Mouse (Mus musculus) embryonic facial prominence, embryonic 13.5 days (tissue): Measurements from ENCODE around the gene Far2. TPM values are rescaled to one million over a fixed set of nuclear protein-coding genes. Genes with fewer than 3 reads are reported as not detected.
A peak's percentile ranks its signal among the peaks of the same experiment; 100 is the strongest.

Source experiments
- ATAC-seq: fragments of 200-750 bp; cut with Nextera tagmentation; 2 replicates; pipeline ENCODE4 v1.8.0; 2017; ENCODE audit warnings: low read depth; ENCODE audit not compliant: insufficient number of reproducible peaks, insufficient read depth, low FRiP score, low TSS enrichment
- H3K27ac ChIP-seq: fragments of 300-500 bp; sonication (generic); 2 replicates; pipeline ENCODE4 v1.5.1; 2015; ENCODE audit warnings: moderate library complexity, mild to moderate bottlenecking, inconsistent platforms
- H3K27me3 ChIP-seq: fragments of 300-500 bp; sonication (generic); 2 replicates; pipeline ENCODE4 v1.6.1; 2015; ENCODE audit warnings: mild to moderate bottlenecking, inconsistent platforms
- H3K36me3 ChIP-seq: fragments of 300-500 bp; sonication (generic); 2 replicates; pipeline ENCODE4 v1.6.1; 2015; ENCODE audit warnings: mild to moderate bottlenecking, inconsistent platforms
- H3K4me1 ChIP-seq: fragments of 300-500 bp; sonication (generic); 2 replicates; pipeline ENCODE4 v1.6.1; 2015; ENCODE audit warnings: inconsistent platforms
- H3K4me2 ChIP-seq: fragments of 300-500 bp; sonication (generic); 2 replicates; pipeline ENCODE4 v1.6.1; 2015; ENCODE audit warnings: moderate library complexity, mild to moderate bottlenecking, inconsistent platforms
- H3K4me3 ChIP-seq: fragments of 300-500 bp; sonication (generic); 2 replicates; pipeline ENCODE4 v1.5.1; 2015; ENCODE audit warnings: mild to moderate bottlenecking, inconsistent platforms
- H3K9ac ChIP-seq: fragments of 300-500 bp; sonication (generic); 2 replicates; pipeline ENCODE4 v1.6.1; 2015; ENCODE audit warnings: mild to moderate bottlenecking, inconsistent platforms
- H3K9me3 ChIP-seq: fragments of 300-500 bp; sonication (generic); 2 replicates; pipeline ENCODE4 v1.6.1; 2016; ENCODE audit warnings: inconsistent platforms
- WGBS: fragments of 180-500 bp; shearing (Covaris S2); methylation state at CpG from one replicate; pipeline ENCODE4 v1.1.7; 2015; ENCODE audit warnings: mixed read lengths; 5-methylcytosine and 5-hydroxymethylcytosine counted together
- polyA plus RNA-seq: library from polyadenylated mRNA; unstranded; fragments of >200 nt; fragmentation: Nextera tagmentation; extraction: Ambion mirVana; gene quantifications from 2 replicates; pipeline ENCODE4 v1.2.1, GENCODE M21; 2015

Gene Far2
- 10.4 and 11.1 TPM in 2 replicates for polyA plus RNA-seq

- Histone ChIP-seq H3K36me3 (no peaks in the 10 kb centered on the region), H3K4me3 (peak within 1 kb of the TSS; percentile 51), H3K27ac (no peak within 1 kb of the TSS), H3K9me3 (no peaks in the 10 kb centered on the region), H3K9ac (peak within 1 kb of the TSS; percentile 75), H3K4me2 (peak within 1 kb of the TSS; percentile 91), H3K4me1 (peaks cover 3% of the 10 kb centered on the region; the same call in 1 of the 2 replicates), H3K27me3 (peaks cover 22% of the 10 kb centered on the region)
- ATAC-seq: peak; percentile 15; the same call in 1 of the 2 replicates
- 2% methylated on average over 34 of the region's 34 CpGs for WGBS
These were observed at the start of gene Far2 for GRCm38 (mm10) chr6:148046881-148047649. Gene Far2, plus strand, starts transcription at chr6:148047259.

GRCm38 (mm10) chr6:148000483-148000882 is 46.6 kb upstream of the Far2 start:
- ATAC-seq: peak; percentile 43; the same call in 1 of the 2 replicates
- 79% methylated on average over 2 of the region's 2 CpGs for WGBS

GRCm38 (mm10) chr6:148001071-148001470 is 46.0 kb upstream of the Far2 start:
- no peak overlapping the region for H3K27ac ChIP-seq
- no peak overlapping the region for H3K4me3 ChIP-seq
- H3K27me3 ChIP-seq: no peaks in the 10 kb centered on the region
- no peaks in the 10 kb centered on the region for H3K9me3 ChIP-seq
- WGBS: 49% methylated on average over 3 of the region's 3 CpGs
- H3K4me1 ChIP-seq: no peaks in the 10 kb centered on the region
- no peak overlapping the region for H3K9ac ChIP-seq
- H3K4me2 ChIP-seq: no peak overlapping the region
- no peaks in the 10 kb centered on the region for H3K36me3 ChIP-seq
- ATAC-seq: no peak

More at GRCm38 (mm10) chr6:148000483-148000882, 46.6 kb upstream of the Far2 start:
- Histone ChIP-seq H3K4me1 (no peaks in the 10 kb centered on the region), H3K27ac (no peak overlapping the region), H3K9ac (no peak overlapping the region), H3K36me3 (no peaks in the 10 kb centered on the region), H3K9me3 (no peaks in the 10 kb centered on the region), H3K4me2 (no peak overlapping the region), H3K27me3 (no peaks in the 10 kb centered on the region), H3K4me3 (no peak overlapping the region)

GRCm38 (mm10) chr6:148006118-148006837 is 40.8 kb upstream of the Far2 start:
- no peak overlapping the region for H3K27ac ChIP-seq
- no peaks in the 10 kb centered on the region for H3K9me3 ChIP-seq
- no peak overlapping the region for H3K4me3 ChIP-seq
- no peaks in the 10 kb centered on the region for H3K27me3 ChIP-seq
- H3K36me3 ChIP-seq: no peaks in the 10 kb centered on the region
- ATAC-seq: no peak
- no peaks in the 10 kb centered on the region for H3K4me1 ChIP-seq
- H3K9ac ChIP-seq: no peak overlapping the region
- H3K4me2 ChIP-seq: no peak overlapping the region
- WGBS: 63% methylated on average over 11 of the region's 11 CpGs

GRCm38 (mm10) chr6:148040759-148041158 is 6.3 kb upstream of the Far2 start:
- Histone ChIP-seq H3K4me3 (no peak overlapping the region), H3K27ac (no peak overlapping the region), H3K36me3 (no peaks in the 10 kb centered on the region), H3K9me3 (peaks cover 4% of the 10 kb centered on the region; the same call in 1 of the 2 replicates), H3K4me1 (no peaks in the 10 kb centered on the region), H3K9ac (no peak overlapping the region), H3K27me3 (no peaks in the 10 kb centered on the region), H3K4me2 (no peak overlapping the region)
- WGBS: 92% methylated on average over 1 of the region's 1 CpGs
- ATAC-seq: no peak

GRCm38 (mm10) chr6:148047650-148047988 is 560 bp downstream of the Far2 start:
- Histone ChIP-seq H3K4me3 (peak overlapping the region; percentile 51), H3K4me2 (peak overlapping the region; percentile 91), H3K9me3 (no peaks in the 10 kb centered on the region), H3K9ac (peak overlapping the region; percentile 75), H3K27me3 (peaks cover 22% of the 10 kb centered on the region), H3K36me3 (no peaks in the 10 kb centered on the region), H3K4me1 (peaks cover 3% of the 10 kb centered on the region; the same call in 1 of the 2 replicates), H3K27ac (no peak overlapping the region)
- no peak for ATAC-seq

- Histone ChIP-seq H3K27me3 (no peaks in the 10 kb centered on the region), H3K4me1 (no peaks in the 10 kb centered on the region), H3K9me3 (no peaks in the 10 kb centered on the region), H3K4me3 (no peak overlapping the region), H3K9ac (no peak overlapping the region), H3K27ac (no peak overlapping the region), H3K36me3 (no peaks in the 10 kb centered on the region), H3K4me2 (no peak overlapping the region)
- ATAC-seq: no peak
- 86% methylated on average over 3 of the region's 3 CpGs for WGBS
These were observed 16.1 kb downstream of the Far2 start for GRCm38 (mm10) chr6:148063131-148063530.

- ATAC-seq: no peak
- H3K4me3 ChIP-seq: no peak overlapping the region
- H3K27ac ChIP-seq: no peak overlapping the region
- no peak overlapping the region for H3K9ac ChIP-seq
- 88% methylated on average over 5 of the region's 5 CpGs for WGBS
- H3K4me1 ChIP-seq: no peaks in the 10 kb centered on the region
- no peaks in the 10 kb centered on the region for H3K9me3 ChIP-seq
- no peak overlapping the region for H3K4me2 ChIP-seq
- no peaks in the 10 kb centered on the region for H3K27me3 ChIP-seq
- no peaks in the 10 kb centered on the region for H3K36me3 ChIP-seq
These were observed 19.2 kb downstream of the Far2 start for GRCm38 (mm10) chr6:148066267-148066666.

- WGBS: 90% methylated on average over 4 of the region's 4 CpGs
- Histone ChIP-seq H3K27ac (no peak overlapping the region), H3K4me1 (no peaks in the 10 kb centered on the region), H3K36me3 (no peaks in the 10 kb centered on the region), H3K4me3 (no peak overlapping the region), H3K27me3 (no peaks in the 10 kb centered on the region), H3K4me2 (no peak overlapping the region), H3K9ac (no peak overlapping the region), H3K9me3 (no peaks in the 10 kb centered on the region)
- no peak for ATAC-seq
These were observed 21.7 kb downstream of the Far2 start for GRCm38 (mm10) chr6:148068786-148069185.

GRCm38 (mm10) chr6:148073599-148073998 is 26.5 kb downstream of the Far2 start:
- H3K9ac ChIP-seq: no peak overlapping the region
- no peak for ATAC-seq
- H3K4me1 ChIP-seq: no peaks in the 10 kb centered on the region
- no peaks in the 10 kb centered on the region for H3K27me3 ChIP-seq
- no peaks in the 10 kb centered on the region for H3K36me3 ChIP-seq
- no peak overlapping the region for H3K4me2 ChIP-seq
- no peak overlapping the region for H3K4me3 ChIP-seq
- H3K27ac ChIP-seq: no peak overlapping the region
- WGBS: 72% methylated on average over 3 of the region's 3 CpGs
- no peaks in the 10 kb centered on the region for H3K9me3 ChIP-seq

GRCm38 (mm10) chr6:148074211-148074864 is 27.3 kb downstream of the Far2 start:
- no peak overlapping the region for H3K4me3 ChIP-seq
- H3K4me2 ChIP-seq: no peak overlapping the region
- H3K9ac ChIP-seq: no peak overlapping the region
- H3K27ac ChIP-seq: no peak overlapping the region
- H3K9me3 ChIP-seq: no peaks in the 10 kb centered on the region
- no peaks in the 10 kb centered on the region for H3K36me3 ChIP-seq
- no peak for ATAC-seq
- no peaks in the 10 kb centered on the region for H3K27me3 ChIP-seq
- no peaks in the 10 kb centered on the region for H3K4me1 ChIP-seq
